Mouse (Mus musculus) forelimb bud, embryonic 11.5 days (tissue): Measurements from ENCODE around the gene Mapkapk2.
A peak's percentile ranks its signal among the peaks of the same experiment; 100 is the strongest.

ENCODE experiments used
- DNase-seq: peaks from one replicate; pipeline ENCODE4 v3.0.0-alpha.2; 2012; ENCODE audit warnings: low read depth, low spot score

Gene Mapkapk2

GRCm38 (mm10) chr1:131083122-131083521 is 14.5 kb downstream of the Mapkapk2 start:
- DNase-seq = no peak

GRCm38 (mm10) chr1:131080686-131081085 is 16.9 kb downstream of the Mapkapk2 start:
- DNase-seq = no peak

- DNase-seq = no peak
Measured at GRCm38 (mm10) chr1:131079762-131080161, 17.9 kb downstream of the Mapkapk2 start.

GRCm38 (mm10) chr1:131078761-131079330 is 18.8 kb downstream of the Mapkapk2 start:
- DNase-seq = peak; percentile 40

DNA sequence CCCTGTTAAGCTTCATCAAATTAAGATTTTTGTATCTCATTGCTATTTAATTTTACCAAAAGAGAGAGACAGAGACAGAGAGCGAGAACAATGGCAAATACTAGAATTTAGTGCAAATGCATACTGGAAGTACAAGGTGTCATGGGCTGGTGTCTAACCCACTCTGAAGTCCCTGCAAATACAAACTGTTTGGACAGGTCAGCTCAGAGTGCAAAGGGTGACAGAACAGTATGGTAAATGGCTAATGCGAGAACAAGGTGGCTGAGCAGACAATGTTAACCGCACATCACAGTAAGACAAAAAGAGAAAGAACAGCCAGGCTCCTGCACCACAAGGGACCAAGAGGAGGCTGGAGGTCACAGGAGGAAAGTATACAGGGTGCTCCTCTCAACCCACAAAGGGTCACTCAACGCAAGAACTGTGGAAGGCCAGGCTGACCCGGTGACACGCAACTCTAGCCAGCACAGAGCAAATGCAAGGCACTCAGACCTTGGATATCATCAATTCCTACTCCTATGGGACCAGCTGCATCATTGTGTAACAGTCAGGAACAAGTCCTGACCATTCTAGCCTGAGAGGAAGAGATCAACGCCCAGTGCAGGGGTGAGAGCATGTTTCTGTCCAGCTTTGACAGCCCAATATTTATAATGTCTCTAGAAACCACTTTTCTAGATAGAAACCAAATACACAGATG is 22.4 kb downstream of the Mapkapk2 start:
- no peak for DNase-seq

DNA sequence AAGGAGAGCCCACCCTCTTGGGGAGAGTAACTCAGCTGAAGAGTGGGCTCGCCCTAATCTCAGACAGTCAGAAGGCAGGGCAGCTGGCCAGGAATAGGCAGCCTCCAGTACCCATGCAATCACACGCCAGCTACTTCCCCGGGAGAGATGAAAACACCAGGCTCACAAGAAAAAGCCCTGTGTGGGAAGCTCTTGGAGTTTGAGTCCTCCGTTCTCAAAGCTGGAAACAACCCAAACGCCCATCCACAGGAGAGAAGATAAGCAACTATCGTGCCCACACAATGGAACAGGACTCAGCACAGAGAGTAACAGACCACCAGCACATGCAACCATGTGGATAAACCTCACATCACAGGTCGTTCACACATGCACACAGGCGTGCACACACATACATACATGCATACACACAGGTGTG is 23.1 kb downstream of the Mapkapk2 start:
- DNase-seq = no peak

DNA sequence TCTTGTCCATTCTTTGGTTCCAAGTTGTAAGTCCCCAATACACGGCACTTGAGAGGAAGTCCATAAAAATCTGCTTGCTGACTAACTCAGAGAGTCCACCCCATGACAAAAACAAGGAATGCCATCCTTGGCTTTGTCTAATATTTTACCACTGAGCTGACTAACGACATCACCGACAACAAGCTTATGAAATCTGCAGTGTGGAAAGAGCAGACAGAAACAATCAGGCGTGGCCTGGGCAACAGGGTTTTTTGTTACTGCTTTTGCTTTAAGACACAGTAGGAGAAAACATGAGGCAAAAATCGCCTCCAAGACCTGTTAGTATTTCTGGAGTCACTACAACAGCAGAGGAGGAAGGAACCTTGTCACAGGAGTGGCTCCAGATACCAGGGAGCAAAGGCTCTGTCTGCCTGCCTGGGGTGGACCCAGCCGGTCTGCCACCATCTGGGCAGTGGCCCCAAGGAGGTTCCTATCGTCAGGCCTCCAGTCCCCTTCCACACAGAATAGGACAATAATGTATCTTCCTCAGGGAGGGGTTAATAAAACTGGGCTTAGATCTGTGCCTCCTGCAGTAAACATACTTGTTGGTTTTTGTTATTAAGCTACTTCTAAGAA is 25.1 kb downstream of the Mapkapk2 start:
- no peak for DNase-seq

DNA sequence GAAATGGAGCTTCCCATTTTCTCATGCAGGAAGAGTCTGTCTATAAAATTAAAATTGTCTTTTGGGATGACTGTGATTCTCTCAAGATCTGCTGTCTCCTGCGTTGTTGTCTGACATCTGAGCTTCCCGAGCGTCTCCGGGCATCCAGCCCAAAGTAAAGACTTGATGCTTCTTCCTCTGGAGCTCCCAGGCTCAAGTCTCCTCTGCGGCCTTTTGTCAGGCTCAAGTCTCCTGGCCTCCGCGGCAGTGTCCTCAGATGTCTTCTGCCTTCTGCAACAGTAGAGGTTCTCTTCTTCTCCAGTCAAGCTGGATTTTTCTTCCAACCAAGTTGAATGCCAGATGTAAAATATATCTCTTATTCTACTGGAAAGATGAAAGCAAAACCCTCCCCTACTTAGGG is 28.6 kb downstream of the Mapkapk2 start:
- no peak for DNase-seq

- DNase-seq = no peak
Measured at GRCm38 (mm10) chr1:131068011-131068727, 29.5 kb downstream of the Mapkapk2 start.

DNA sequence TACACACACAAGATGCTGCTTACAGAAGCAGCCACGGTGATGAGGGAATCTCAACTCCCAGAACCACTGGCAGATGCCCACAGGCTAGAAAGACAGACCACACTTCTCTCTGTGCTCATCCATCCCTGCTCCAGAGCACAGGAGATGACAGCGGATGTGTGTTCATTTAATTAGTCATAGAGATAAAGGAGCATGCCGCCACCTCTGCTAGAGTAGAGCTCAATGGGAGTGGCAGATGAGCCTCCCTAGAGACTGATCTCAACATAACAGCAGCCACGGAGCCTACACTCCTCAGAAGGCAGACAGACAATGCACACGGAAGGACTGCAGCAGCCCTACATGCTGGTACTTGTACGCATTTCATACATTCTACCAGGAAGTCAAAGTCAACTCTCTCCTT is 33.4 kb downstream of the Mapkapk2 start:
- DNase-seq = no peak

DNA sequence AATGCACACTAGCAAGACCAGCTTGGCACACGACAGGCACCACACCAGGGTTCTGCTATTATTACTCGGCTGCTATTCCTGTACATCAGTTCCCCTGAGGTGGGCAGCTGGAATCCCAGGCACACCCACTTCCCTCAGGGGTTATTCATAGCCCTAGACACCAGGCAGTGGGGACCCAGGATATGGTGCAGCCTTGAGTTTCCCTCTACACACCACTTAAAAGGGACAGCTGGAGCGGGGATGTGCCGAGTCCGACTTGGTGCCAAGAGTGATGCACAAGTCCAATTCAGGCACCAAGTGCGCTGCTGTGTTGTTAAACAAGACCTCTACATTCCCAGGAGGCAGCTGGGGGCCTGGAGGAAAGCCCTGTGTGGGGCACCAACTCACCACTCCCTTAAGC is 34.8 kb downstream of the Mapkapk2 start:
- DNase-seq = no peak

DNA sequence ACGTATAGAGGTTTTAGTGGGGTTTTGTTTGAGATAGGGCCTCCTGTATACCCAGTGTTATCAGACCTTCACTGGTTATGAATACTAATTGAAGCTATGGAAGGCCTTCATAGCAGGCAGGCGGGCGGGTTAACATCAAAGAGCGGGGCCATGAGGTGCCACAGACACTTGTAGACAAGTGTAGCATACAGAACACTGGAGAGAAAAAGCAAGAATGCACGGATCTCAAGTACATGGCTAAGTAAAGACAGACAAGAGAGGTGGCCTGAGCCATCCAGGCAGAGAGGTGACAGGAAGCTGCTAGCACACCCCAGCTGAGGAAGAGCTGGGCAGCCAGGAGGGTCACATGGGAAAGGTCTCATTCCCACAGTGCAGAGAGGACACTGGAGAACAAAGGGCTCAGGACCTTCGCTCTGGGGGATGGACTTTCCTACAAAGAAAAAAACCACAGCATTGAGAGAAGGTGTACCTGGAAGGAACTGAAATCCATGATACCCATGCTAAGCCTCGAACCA is 35.8 kb downstream of the Mapkapk2 start:
- DNase-seq = no peak

DNA sequence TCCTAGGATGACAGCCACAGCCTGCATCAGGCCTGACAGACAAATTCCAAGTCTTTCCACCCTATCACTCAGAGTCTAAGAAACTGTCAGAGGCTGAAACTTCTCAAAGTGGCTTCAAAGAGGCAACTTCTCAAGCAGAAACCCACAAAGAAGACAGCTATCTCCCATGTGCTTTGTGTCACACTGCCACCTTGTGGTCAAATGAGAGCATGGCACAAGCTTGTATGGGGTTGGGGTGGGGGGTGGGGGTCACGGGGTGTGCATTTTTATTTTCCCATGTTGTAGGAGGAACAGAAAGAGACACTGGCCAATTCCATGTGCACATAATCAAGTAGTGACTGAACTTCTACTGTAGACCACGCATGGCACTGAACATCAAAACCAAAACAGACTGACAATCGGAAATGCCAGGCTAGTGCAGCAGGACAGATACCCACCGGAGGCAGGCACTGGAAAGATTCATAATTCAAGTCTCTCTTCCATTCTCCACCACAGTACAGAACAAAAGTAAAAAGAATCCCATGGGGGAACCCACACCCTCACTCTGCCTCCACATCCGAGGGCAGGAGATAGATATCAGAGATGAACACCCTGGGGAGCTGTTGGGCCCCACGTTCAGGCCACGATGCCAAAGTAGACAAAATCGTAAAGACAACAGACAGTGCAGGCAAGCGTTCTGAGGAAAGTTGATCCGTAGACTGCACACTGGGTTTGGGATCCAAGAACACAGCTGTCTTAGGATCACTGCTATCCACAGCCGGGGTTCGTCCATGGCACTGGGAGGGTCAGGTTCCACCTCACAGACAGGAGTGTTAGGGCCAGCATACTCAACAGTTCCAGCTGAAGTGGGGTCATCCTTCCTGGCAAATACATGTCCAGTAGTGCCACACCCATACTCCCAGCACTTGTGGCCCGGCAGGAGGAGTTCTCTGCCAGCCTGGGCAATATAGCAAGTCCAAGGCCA is 37.1 kb downstream of the Mapkapk2 start:
- DNase-seq = peak; percentile 48

DNA sequence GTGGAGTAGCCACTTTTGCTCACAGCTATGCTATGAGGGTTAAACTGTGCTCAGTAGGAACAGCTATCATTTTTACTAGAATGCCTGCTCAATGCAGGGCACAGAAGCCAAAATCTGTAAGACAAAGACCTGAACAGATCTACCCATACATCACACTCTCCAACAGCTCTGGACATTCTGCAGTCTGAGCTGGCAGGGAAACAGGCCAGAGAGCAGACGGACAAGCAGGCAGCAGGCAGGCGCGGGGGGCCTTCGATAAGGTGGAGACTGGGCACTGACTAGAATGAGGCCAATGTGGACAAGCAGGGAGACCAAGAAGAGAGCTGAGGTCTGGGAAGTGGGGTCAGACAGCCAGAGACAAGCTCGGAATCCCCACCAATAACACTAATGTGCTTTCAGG is 37.8 kb downstream of the Mapkapk2 start:
- no peak for DNase-seq

DNA sequence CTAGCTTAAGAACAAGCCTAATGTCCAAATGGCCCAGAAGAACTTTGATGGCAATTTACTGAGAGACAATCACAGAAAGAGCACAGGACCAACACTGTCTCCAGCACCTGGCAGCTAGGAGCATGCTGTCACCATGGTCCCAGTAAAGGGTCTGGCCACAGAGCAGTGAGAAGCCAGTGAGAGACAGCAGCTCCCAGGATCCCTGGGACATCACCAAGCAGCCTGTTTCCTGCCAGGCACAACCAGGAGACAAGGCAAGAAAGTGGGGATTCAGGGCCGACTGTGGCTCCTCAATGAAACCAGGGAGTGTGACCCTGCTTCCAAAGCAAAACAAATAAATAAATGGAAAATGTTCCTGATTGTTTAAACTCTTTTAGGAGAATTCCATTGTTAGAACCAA is 38.2 kb downstream of the Mapkapk2 start:
- no peak for DNase-seq

- DNase-seq = no peak
Measured at GRCm38 (mm10) chr1:131058431-131058830, 39.2 kb downstream of the Mapkapk2 start.

GRCm38 (mm10) chr1:131054251-131054650 is 43.4 kb downstream of the Mapkapk2 start:
- no peak for DNase-seq

DNA sequence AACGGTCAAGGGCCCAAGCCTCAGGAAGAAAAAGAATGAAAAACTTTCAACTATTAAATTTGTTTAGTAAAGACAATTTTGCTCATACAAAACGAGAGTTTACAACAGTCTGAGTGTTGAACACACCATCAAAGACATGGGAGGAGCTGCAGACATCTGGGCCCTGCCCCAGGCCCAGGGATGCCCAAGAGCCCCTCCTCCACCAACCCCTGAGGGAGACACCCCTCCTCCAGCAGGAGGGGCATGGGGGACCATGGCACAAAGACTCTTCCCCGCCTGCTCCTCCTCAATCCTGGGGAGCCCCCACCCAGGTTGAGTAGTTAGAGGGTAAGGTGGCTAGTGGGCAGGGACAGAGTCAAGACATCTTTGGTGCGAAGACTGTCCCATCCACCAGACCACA is 44.0 kb downstream of the Mapkapk2 start:
- no peak for DNase-seq

- DNase-seq = peak; percentile 82
Measured at GRCm38 (mm10) chr1:131053239-131053638, 44.4 kb downstream of the Mapkapk2 start.

GRCm38 (mm10) chr1:131051073-131051472 is 46.6 kb downstream of the Mapkapk2 start:
- no peak for DNase-seq

DNA sequence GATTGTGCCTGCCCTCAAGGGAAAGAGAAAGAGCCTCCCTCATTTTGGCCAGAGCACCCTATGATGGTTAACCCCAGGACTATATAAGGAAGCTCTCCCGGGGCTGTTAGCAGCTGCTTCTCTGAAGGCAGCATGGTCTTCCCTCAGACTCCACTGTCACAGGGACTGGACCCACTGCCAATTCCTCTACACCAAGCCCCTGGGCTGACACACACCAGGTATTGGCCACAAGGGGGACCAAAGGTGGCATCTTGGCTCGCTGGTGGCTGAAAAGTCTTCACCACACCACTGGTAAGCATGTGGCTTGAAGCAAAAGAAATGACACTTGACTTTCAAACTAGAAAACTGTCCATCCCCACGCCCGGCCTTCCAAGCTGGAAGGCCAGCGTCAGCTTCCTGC is 47.0 kb downstream of the Mapkapk2 start:
- no peak for DNase-seq
